Mouse (Mus musculus): ENCODE data around the gene Cubn.

Cubn gene

DNA sequence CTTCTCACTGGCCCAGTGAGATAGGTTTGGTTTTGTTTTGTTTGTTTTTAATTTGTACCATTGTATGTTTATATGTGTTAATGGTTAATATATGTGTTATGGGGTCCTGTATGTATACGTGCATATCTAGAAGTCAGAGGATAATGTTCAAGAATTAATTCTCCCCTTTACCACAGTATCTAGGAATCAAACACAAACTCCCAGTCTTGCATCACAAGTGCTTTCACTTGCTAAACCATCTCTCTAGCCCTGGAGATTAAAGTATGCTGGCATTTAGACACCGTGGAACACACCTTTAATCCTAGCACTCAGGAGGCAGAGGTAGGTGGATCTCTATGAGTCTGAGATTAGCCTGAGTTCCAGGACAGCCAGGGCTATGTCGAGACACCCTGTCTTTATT is 83.3 kb downstream of the Cubn start:
- no peak for DNase-seq (ENCODE audit: low spot score in 2 of 2)

- no peak for DNase-seq (ENCODE audit: low spot score in 2 of 2)
Observed at GRCm38 (mm10) chr2:13407698-13408097, 83.9 kb downstream of the Cubn start.

GRCm38 (mm10) chr2:13407272-13407671 is 84.3 kb downstream of the Cubn start:
- DNase-seq (ENCODE audit: low spot score in 2 of 2): peak; percentile 74 to 86

DNA sequence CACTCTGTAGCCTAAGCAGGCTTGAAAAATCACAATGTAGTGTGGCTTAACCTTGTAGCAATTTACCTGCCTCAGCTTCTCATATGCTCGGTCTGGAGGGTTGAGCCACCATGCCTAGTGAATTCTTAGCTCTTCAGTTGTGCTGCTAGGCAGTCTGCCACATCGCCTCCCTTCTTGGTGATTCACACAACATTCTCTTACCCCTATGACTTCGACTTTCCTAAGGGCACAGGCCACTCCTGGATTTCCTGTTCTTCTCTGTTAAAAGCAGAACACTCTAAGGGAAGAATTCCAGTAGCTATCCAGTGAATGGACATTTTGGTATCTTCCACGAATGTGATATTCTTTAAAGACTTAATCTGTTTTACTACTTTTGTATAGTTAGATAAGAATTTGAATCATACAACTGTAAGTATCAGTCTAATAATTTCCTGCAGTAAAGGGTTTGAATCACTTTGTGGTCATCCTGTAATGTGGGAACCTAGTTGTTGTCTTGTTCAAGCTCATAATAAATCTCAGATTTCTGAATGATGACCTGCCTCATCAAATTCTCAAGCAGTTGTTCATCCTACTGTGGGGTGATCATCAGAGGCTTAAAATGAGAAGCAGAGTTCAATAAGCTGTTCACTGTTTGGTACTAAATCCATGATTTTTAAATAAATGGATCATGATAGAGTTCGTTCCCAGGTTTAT is 86.5 kb downstream of the Cubn start:
- no peak for DNase-seq (ENCODE audit: low spot score in 2 of 2)

GRCm38 (mm10) chr2:13400831-13401230 is 90.8 kb downstream of the Cubn start:
- DNase-seq (ENCODE audit: low spot score in 2 of 2): no peak

GRCm38 (mm10) chr2:13399480-13400072 is 92.0 kb downstream of the Cubn start:
- DNase-seq (ENCODE audit: low spot score in 2 of 2): no peak

GRCm38 (mm10) chr2:13398955-13399354 is 92.7 kb downstream of the Cubn start:
- no peak for DNase-seq (ENCODE audit: low spot score in 2 of 2)

- no peak for DNase-seq (ENCODE audit: low spot score in 2 of 2)
Observed at GRCm38 (mm10) chr2:13398551-13398950, 93.1 kb downstream of the Cubn start.

DNA sequence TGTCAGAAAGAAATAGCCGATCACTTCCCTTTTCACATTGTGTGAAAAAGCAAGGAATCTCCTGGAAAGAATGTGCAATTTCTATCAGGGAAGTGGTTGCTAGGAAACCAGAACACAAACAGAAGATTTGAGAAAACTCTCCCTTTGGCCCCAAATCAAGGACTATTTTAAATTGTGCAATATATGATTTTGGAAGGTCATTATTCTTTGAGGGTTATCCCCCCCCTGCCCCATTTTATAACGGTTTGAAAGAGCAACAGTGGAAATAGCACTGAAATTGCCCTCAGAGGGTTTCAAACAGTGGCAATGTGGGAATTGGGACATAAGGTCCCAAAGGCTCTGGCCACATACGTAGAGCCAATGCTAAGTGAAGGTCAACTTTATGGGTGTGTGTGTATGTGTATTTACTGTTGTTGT is 95.5 kb downstream of the Cubn start:
- DNase-seq (ENCODE audit: low spot score in 2 of 2): no peak

DNA sequence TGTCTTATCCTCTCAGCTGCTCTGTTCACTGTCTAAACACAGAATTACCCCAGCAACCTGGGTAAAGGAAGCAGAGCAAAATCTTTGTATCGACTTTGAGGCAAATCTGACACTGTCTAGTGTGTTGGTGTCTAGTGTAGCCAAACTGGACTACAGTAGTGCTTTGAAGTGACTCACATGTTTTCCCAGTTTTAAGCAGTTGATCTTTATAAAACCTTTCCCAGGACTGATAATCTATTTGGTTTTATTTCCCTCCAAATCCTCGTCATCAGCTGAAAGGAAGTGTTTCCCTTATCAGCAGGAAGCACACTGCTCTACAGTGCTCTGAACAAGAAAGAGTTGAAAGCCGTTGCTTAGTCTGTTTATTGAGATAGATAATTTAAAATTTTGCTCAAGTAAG is 100.6 kb downstream of the Cubn start:
- DNase-seq (ENCODE audit: low spot score in 2 of 2): no peak

- DNase-seq (ENCODE audit: low spot score in 2 of 2): no peak
Observed at GRCm38 (mm10) chr2:13386631-13387030, 105.0 kb downstream of the Cubn start.

- DNase-seq (ENCODE audit: low spot score in 2 of 2): no peak
Observed at GRCm38 (mm10) chr2:13385542-13386345, 105.9 kb downstream of the Cubn start.

GRCm38 (mm10) chr2:13384775-13385541 is 106.7 kb downstream of the Cubn start:
- no peak for DNase-seq (ENCODE audit: low spot score in 2 of 2)

GRCm38 (mm10) chr2:13376166-13376565 is 115.4 kb downstream of the Cubn start:
- no peak for DNase-seq (ENCODE audit: low spot score in 2 of 2)

- DNase-seq (ENCODE audit: low spot score in 2 of 2): no peak
Observed at GRCm38 (mm10) chr2:13373291-13373690, 118.3 kb downstream of the Cubn start.

DNA sequence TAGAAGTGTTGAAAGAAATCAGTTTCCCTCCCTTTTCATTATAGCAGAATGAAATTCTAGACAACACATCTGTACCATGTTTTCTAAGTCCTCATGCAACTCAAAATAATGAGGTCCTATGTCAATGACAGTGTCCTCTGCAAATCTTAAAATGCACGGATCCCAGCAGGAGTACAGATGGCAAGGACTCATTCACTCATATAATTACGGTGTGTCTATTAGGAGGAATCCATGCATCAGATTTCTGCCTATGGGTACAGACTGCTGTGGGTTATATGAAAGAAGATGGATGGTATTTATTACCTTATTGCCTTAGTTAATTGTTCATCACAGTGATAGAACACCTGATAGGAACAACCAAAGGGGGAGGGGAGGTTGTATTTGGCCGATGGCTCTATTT is 118.8 kb downstream of the Cubn start:
- DNase-seq (ENCODE audit: low spot score in 2 of 2): no peak

- DNase-seq (ENCODE audit: low spot score in 2 of 2): no peak
Observed at GRCm38 (mm10) chr2:13372256-13372824, 119.3 kb downstream of the Cubn start.

DNA sequence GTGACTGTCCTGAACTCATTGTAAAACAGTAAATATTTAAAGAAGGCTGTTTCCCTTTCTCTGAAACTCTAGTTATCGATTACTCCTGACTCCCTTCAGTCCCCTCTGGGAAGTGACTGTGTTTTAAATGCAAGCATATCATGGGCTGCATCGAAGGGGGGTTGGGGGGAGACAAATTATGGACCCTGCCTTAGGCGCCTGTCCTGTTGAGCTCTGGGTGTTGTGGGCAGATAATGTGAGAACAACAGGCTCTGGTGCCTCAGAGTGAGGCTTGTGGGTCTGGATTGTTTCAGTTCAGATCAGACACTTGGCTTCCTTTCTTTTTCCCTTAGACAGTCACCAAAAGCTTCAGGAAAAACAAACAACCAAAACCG is 119.8 kb downstream of the Cubn start:
- no peak for DNase-seq (ENCODE audit: low spot score in 2 of 2)

DNA sequence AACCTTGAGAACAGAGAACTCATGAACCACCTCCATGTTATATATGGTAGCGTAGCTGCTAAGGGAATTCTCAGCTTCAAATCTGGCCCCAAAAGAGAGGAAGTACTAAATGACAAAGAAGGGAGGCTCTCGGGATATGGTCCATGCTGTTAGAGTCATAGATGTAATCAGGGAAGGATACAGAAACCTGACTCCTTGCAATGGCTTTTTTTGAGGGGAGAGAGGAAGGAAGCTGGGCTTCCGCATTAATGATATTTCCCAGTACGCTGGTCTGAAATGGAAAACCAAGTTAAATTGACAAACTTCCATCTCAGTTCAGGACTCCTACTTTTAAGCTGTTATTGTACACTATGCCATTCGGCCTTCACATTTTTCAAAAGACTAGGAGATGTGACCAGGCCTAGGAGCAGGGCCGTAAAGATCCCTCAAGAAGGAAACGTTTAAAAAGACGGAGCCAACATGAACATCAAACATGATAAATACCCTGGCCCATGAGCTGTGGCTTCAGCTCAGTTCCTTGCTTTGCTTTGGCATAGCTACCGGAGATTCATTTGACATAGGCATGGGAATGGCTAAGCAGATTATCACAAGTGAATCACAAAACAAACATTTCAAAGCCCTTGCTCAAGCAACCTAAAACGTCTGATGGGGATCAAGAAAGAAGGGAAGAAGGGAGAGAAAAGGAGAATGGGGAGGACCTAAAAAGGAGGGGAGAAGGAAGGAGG is 120.4 kb downstream of the Cubn start:
- no peak for DNase-seq (ENCODE audit: low spot score in 2 of 2)

DNA sequence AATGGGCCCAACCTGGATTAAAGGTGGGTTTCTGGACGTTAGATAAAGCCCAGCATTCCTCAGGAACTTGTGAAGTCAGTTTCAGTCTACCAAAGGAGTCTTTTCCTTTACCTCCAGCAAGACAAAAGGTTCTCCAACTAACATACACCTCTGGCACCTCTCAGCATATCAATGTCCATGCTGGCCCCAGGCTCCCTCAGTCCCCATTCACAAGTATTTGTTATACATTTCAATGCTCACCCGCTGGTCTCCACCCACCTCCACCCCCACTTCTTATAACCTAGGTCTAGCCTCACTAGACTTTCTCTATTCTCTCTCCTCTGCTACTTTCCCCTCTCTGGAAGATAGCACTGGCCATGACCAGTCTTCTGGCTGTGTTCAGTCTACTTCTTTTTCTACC is 121.1 kb downstream of the Cubn start:
- DNase-seq (ENCODE audit: low spot score in 2 of 2): no peak

DNA sequence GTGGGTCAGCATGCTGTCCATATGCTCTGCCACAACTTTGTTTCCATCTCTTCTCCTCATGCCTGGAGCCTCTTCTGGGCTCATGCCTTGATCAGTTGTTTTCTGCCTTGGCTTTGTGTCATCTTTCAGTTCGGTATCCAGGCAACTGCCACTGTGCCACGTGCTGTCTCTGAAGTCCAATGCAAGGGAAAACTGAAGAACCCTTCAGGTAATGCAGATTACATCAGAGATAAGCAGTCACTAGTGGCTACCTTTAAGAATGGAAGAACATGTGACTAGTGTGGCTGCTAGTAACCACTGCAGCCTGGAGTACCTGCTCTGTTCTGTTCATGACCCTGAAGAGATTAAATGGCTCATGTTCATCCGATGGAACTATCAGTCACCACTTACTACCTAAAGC is 123.1 kb downstream of the Cubn start:
- DNase-seq (ENCODE audit: low spot score in 2 of 2): no peak

All from natural killer cell, adult 2 months (primary cell).